Comparison of ENCODE assay signal across 8 mouse cellular contexts in the genomic region with DNA sequence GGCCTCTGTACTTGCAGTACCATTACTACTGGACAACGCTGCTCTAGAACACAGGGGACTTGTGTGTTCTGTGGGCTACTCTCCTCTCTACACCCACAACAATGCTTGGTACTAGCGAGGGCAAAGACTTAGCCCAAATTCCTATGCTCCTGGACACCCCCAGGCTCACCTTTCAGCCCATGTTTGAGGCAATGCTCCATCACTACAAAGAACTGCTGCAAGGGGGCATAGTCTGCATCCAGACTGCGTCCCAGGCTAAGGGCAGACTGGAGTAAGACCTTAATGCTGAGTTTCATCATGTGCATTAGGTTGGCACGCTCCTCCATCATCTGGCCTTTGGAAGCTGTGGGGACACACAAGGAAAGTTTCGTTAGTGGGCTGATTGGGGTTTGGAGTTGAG. TPM values are rescaled to one million over a fixed set of nuclear protein-coding genes. Genes with fewer than 3 reads are reported as not detected.
A peak's percentile ranks its signal among the peaks of the same experiment; 100 is the strongest.
DNase-seq lines count a peak whose midpoint lies in the region; ATAC-seq lines count a peak whose summit lies in the region.

No protein-coding gene starts in this region.

- 53% methylated on average over 5 of the region's 5 CpGs for WGBS in liver, embryonic 11.5 days
- 46% methylated on average over 5 of the region's 5 CpGs for WGBS in forebrain, embryonic 10.5 days
- WGBS in limb, embryonic 10.5 days, result 46% methylated on average over 5 of the region's 5 CpGs
- WGBS in neural tube, embryonic 14.5 days, result 49% methylated on average over 5 of the region's 5 CpGs

- peak overlapping the region; percentile 50 for H3K4me3 ChIP-seq in liver, embryonic 11.5 days (ENCODE audit: low read depth, low read length)
- H3K4me3 ChIP-seq in forebrain, embryonic 10.5 days, result peak overlapping the region; percentile 56
- peak overlapping the region; percentile 61 for H3K4me3 ChIP-seq in limb, embryonic 10.5 days
- peak overlapping the region; percentile 30 for H3K4me3 ChIP-seq in neural tube, embryonic 14.5 days (ENCODE audit: low read depth, low read length)

- DNase-seq in liver, embryonic 11.5 days (ENCODE audit: low spot score), result no peak
- no peak for DNase-seq in liver
- no peak for DNase-seq in forebrain, embryonic 10.5 days (ENCODE audit: extremely low spot score, low spot score)
- DNase-seq in limb, embryonic 10.5 days (ENCODE audit: low spot score), result no peak
- DNase-seq in cerebellum, postnatal 36 days, result no peak
- DNase-seq in adrenal gland, postnatal 10 days, result no peak
- no peak for DNase-seq in urinary bladder, adult 2 months (ENCODE audit: low spot score)

- H3K36me3 ChIP-seq in liver, embryonic 11.5 days (ENCODE audit: control insufficient read depth, insufficient read depth, low read length), result no peaks in the 10 kb centered on the region; the same call in 1 of the 2 replicates
- H3K36me3 ChIP-seq in forebrain, embryonic 10.5 days (replicated peaks), result peaks cover 25% of the 10 kb centered on the region
- H3K36me3 ChIP-seq in limb, embryonic 10.5 days, result peaks cover 32% of the 10 kb centered on the region
- peaks cover 20% of the 10 kb centered on the region for H3K36me3 ChIP-seq in neural tube, embryonic 14.5 days (ENCODE audit: control insufficient read depth, insufficient read depth, low read length)

- ATAC-seq in liver, embryonic 11.5 days (replicated peaks; ENCODE audit: low FRiP score), result peak; percentile 48
- peak; percentile 36 for ATAC-seq in neural tube, embryonic 14.5 days (ENCODE audit: low read depth)

- no peak overlapping the region for H3K27ac ChIP-seq in liver, embryonic 11.5 days (ENCODE audit: low read depth, low read length)
- H3K27ac ChIP-seq in forebrain, embryonic 10.5 days, result peak overlapping the region; percentile 81
- H3K27ac ChIP-seq in limb, embryonic 10.5 days, result peak overlapping the region; percentile 82
- no peak overlapping the region for H3K27ac ChIP-seq in neural tube, embryonic 14.5 days (ENCODE audit: low read depth, low read length)

- H3K9ac ChIP-seq in liver, embryonic 11.5 days (ENCODE audit: low read depth, low read length), result peak overlapping the region; percentile 42
- H3K9ac ChIP-seq in neural tube, embryonic 14.5 days (replicated peaks; ENCODE audit: low read depth, low read length), result peak overlapping the region; percentile 25; the same call in 1 of the 2 replicates

- H3K4me1 ChIP-seq in liver, embryonic 11.5 days (replicated peaks; ENCODE audit: control insufficient read depth, insufficient read depth, low read length), result peaks cover 5% of the 10 kb centered on the region; the same call in 1 of the 2 replicates
- peaks cover 12% of the 10 kb centered on the region for H3K4me1 ChIP-seq in forebrain, embryonic 10.5 days
- peaks cover 7% of the 10 kb centered on the region for H3K4me1 ChIP-seq in limb, embryonic 10.5 days
- peaks cover 8% of the 10 kb centered on the region; the same call in 1 of the 2 replicates for H3K4me1 ChIP-seq in neural tube, embryonic 14.5 days (ENCODE audit: control insufficient read depth, insufficient read depth, low read length)

- H3K27me3 ChIP-seq in liver, embryonic 11.5 days (replicated peaks; ENCODE audit: control insufficient read depth, insufficient read depth, low read length), result no peaks in the 10 kb centered on the region
- H3K27me3 ChIP-seq in forebrain, embryonic 10.5 days (ENCODE audit: poor library complexity, severe bottlenecking), result no peaks in the 10 kb centered on the region
- H3K27me3 ChIP-seq in limb, embryonic 10.5 days (ENCODE audit: low read depth, poor library complexity, severe bottlenecking), result no peaks in the 10 kb centered on the region
- no peaks in the 10 kb centered on the region for H3K27me3 ChIP-seq in neural tube, embryonic 14.5 days (ENCODE audit: control insufficient read depth, insufficient read depth, low read length)

- H3K4me2 ChIP-seq in liver, embryonic 11.5 days, result peak overlapping the region; percentile 87
- H3K4me2 ChIP-seq in neural tube, embryonic 14.5 days (ENCODE audit: low read depth, low read length), result peak overlapping the region; percentile 56

- H3K9me3 ChIP-seq in liver, embryonic 11.5 days (ENCODE audit: control insufficient read depth, low read length), result no peaks in the 10 kb centered on the region
- no peaks in the 10 kb centered on the region for H3K9me3 ChIP-seq in forebrain, embryonic 10.5 days
- H3K9me3 ChIP-seq in limb, embryonic 10.5 days (replicated peaks), result no peaks in the 10 kb centered on the region
- H3K9me3 ChIP-seq in neural tube, embryonic 14.5 days (ENCODE audit: control insufficient read depth, low read length), result no peaks in the 10 kb centered on the region

RNA-seq across cellular contexts. Expression of a gene that starts 9.5 kb away (rescaled TPM):
- 18.7 and 19.2 TPM in 2 replicates for polyA plus RNA-seq in liver, embryonic 11.5 days (2014; fragmentation: Nextera tagmentation; extraction: Ambion mirVana)
- polyA plus RNA-seq in forebrain, embryonic 10.5 days (2016; fragmentation: Nextera tagmentation; extraction: Ambion mirVana), result 23.1 and 24.0 TPM in 2 replicates
- 22.5 and 22.6 TPM in 2 replicates for polyA plus RNA-seq in limb, embryonic 10.5 days (2016; fragmentation: Nextera tagmentation; extraction: Ambion mirVana)
- 25.6 and 31.9 TPM in 2 replicates for polyA plus RNA-seq in neural tube, embryonic 14.5 days (2014; fragmentation: Nextera tagmentation; extraction: Ambion mirVana)
- total RNA-seq in adrenal gland, postnatal 10 days (2021), result 10 to 100 TPM; 24.0 to 25.3 TPM
- 27.2 and 29.3 TPM in 2 replicates for polyA plus RNA-seq in urinary bladder, adult 2 months (2012; rRNA removed)

RNA-seq across cellular contexts. Expression of a gene that starts 44.7 kb away (rescaled TPM):
- polyA plus RNA-seq in liver, embryonic 11.5 days (2014; fragmentation: Nextera tagmentation; extraction: Ambion mirVana), result 341 and 346 TPM in 2 replicates
- polyA plus RNA-seq in forebrain, embryonic 10.5 days (2016; fragmentation: Nextera tagmentation; extraction: Ambion mirVana), result 634 and 666 TPM in 2 replicates
- 586 and 668 TPM in 2 replicates for polyA plus RNA-seq in limb, embryonic 10.5 days (2016; fragmentation: Nextera tagmentation; extraction: Ambion mirVana)
- 441 and 486 TPM in 2 replicates for polyA plus RNA-seq in neural tube, embryonic 14.5 days (2014; fragmentation: Nextera tagmentation; extraction: Ambion mirVana)
- total RNA-seq in adrenal gland, postnatal 10 days (2021), result 100 to 1,000 TPM; 205 to 288 TPM
- polyA plus RNA-seq in urinary bladder, adult 2 months (2012; rRNA removed), result 251 and 299 TPM in 2 replicates

Comparison
In these comparisons a context has a peak if more than half of its experiments do, and no peak if none do; other contexts are left out.
1. H3K27ac ChIP-seq: peak in forebrain, embryonic 10.5 days (single experiment) and limb, embryonic 10.5 days (single experiment); none in liver, embryonic 11.5 days (single experiment) and neural tube, embryonic 14.5 days (single experiment).
2. Peak in every context shown above with its lines, with median percentiles within 50 percentile points of each other: H3K4me3 ChIP-seq.